9 mouse cellular contexts compared by ENCODE assay signal in genomic region chr8:106534449-106534848, GRCm38 (mm10). TPM values are rescaled to one million over a fixed set of nuclear protein-coding genes. Genes with fewer than 3 reads are reported as not detected.
DNase-seq lines count a peak whose midpoint lies in the region; ATAC-seq and TF ChIP-seq lines count a peak whose summit lies in the region.
"Had no signal": no experiment of that assay in that cellular context is flagged by ENCODE, and none has a peak within 500 bp of the region (broad histone marks: within the 10 kb centered on the region; RNA-seq: fewer than 3 reads in every experiment).

No protein-coding gene starts in this region.

- TF ChIP-seq POLR2A in cortical plate, adult 2 months (IDR thresholded peaks at IDR 0.05; ENCODE audit: extremely low read depth, insufficient read depth, low read length), result no peak

- peak; percentile 58 for TF ChIP-seq CTCF in cortical plate, adult 2 months (IDR thresholded peaks at IDR 0.05; ENCODE audit: extremely low read depth, insufficient read depth, low read length)
- peak; percentile 90 for TF ChIP-seq CTCF in lung, postnatal 0 days (IDR thresholded peaks at IDR 0.05)

- no peak overlapping the region for H3K27ac ChIP-seq in forebrain, embryonic 11.5 days (ENCODE audit: low read depth, low read length)
- H3K27ac ChIP-seq in forebrain, embryonic 13.5 days, result no peak overlapping the region
- H3K27ac ChIP-seq in cortical plate, adult 2 months (ENCODE audit: insufficient read depth, low read length), result no peak overlapping the region
- H3K27ac ChIP-seq in lung, postnatal 0 days (ENCODE audit: low read length), result no peak overlapping the region
- H3K27ac ChIP-seq: limb, embryonic 15.5 days had no signal

- 39% methylated on average over 6 of the region's 6 CpGs for whole genome bisulfite sequencing in forebrain, embryonic 11.5 days
- WGBS in forebrain, embryonic 13.5 days, result 37% methylated on average over 6 of the region's 6 CpGs
- 30% methylated on average over 6 of the region's 6 CpGs for WGBS in lung, postnatal 0 days

- peak; percentile 62 for DNase-seq in forebrain, embryonic 11.5 days (ENCODE audit: low spot score)
- peak; percentile 43 to 55 for DNase-seq in urinary bladder, adult 18-20 months (ENCODE audit: low spot score in 2 of 2)
- DNase-seq in urinary bladder, postnatal 10 days (ENCODE audit: low spot score), result no peak
- DNase-seq in kidney, postnatal 10 days, result peak; percentile 78
- peak; percentile 60 for DNase-seq in lung, postnatal 0 days (ENCODE audit: low spot score)
- peak; percentile 68 for DNase-seq in splenic B cell, adult 2 months (ENCODE audit: low read depth, low spot score)

- H3K9ac ChIP-seq in forebrain, embryonic 11.5 days (ENCODE audit: low read length), result no peak overlapping the region
- H3K9ac ChIP-seq in forebrain, embryonic 13.5 days, result no peak overlapping the region
- no peak overlapping the region for H3K9ac ChIP-seq in lung, postnatal 0 days (replicated peaks; ENCODE audit: low read depth)
- H3K9ac ChIP-seq: limb, embryonic 15.5 days had no signal

- H3K36me3 ChIP-seq in forebrain, embryonic 11.5 days (ENCODE audit: control insufficient read depth, insufficient read depth, low read length), result no peaks in the 10 kb centered on the region
- no peaks in the 10 kb centered on the region for H3K36me3 ChIP-seq in forebrain, embryonic 13.5 days (ENCODE audit: poor library complexity, severe bottlenecking)
- no peaks in the 10 kb centered on the region for H3K36me3 ChIP-seq in lung, postnatal 0 days (ENCODE audit: insufficient read depth, low read length)
- no peaks in the 10 kb centered on the region for H3K36me3 ChIP-seq in splenic B cell, adult 2 months (ENCODE audit: control insufficient read depth, insufficient read depth, low read length, poor library complexity, severe bottlenecking)

- no peak overlapping the region for H3K4me2 ChIP-seq in forebrain, embryonic 11.5 days (ENCODE audit: low read depth, low read length, severe bottlenecking)
- no peak overlapping the region for H3K4me2 ChIP-seq in forebrain, embryonic 13.5 days
- no peak overlapping the region for H3K4me2 ChIP-seq in lung, postnatal 0 days (replicated peaks; ENCODE audit: low read depth, low read length)
- H3K4me2 ChIP-seq: limb, embryonic 15.5 days had no signal

- no peak for ATAC-seq in forebrain, embryonic 11.5 days (replicated peaks; ENCODE audit: low FRiP score)
- no peak for ATAC-seq in forebrain, embryonic 13.5 days
- ATAC-seq in lung, postnatal 0 days, result no peak

- H3K27me3 ChIP-seq in forebrain, embryonic 11.5 days (ENCODE audit: control insufficient read depth, insufficient read depth, low read length), result no peaks in the 10 kb centered on the region
- no peaks in the 10 kb centered on the region for H3K27me3 ChIP-seq in forebrain, embryonic 13.5 days
- H3K27me3 ChIP-seq in lung, postnatal 0 days (replicated peaks; ENCODE audit: insufficient read depth, low read length), result no peaks in the 10 kb centered on the region
- no peaks in the 10 kb centered on the region for H3K27me3 ChIP-seq in splenic B cell, adult 2 months (ENCODE audit: control insufficient read depth, insufficient read depth, low read length, poor library complexity, severe bottlenecking)
- H3K27me3 ChIP-seq: limb, embryonic 15.5 days had no signal

- H3K4me3 ChIP-seq in forebrain, embryonic 11.5 days (ENCODE audit: low read depth, low read length), result no peak overlapping the region
- no peak overlapping the region for H3K4me3 ChIP-seq in forebrain, embryonic 13.5 days
- H3K4me3 ChIP-seq in cortical plate, adult 2 months (ENCODE audit: insufficient read depth, low read length), result no peak overlapping the region
- H3K4me3 ChIP-seq in lung, postnatal 0 days (ENCODE audit: low read depth, low read length), result no peak overlapping the region
- H3K4me3 ChIP-seq: limb, embryonic 15.5 days had no signal

- TF ChIP-seq EP300 in lung, postnatal 0 days (IDR thresholded peaks at IDR 0.05), result no peak

- no peaks in the 10 kb centered on the region for H3K4me1 ChIP-seq in forebrain, embryonic 11.5 days (replicated peaks; ENCODE audit: control insufficient read depth, insufficient read depth, low read length)
- no peaks in the 10 kb centered on the region for H3K4me1 ChIP-seq in forebrain, embryonic 13.5 days
- H3K4me1 ChIP-seq in cortical plate, adult 2 months (ENCODE audit: control insufficient read depth, insufficient read depth, low read length), result no peaks in the 10 kb centered on the region
- no peaks in the 10 kb centered on the region for H3K4me1 ChIP-seq in lung, postnatal 0 days (ENCODE audit: insufficient read depth, low read depth, low read length)

- no peaks in the 10 kb centered on the region for H3K9me3 ChIP-seq in forebrain, embryonic 11.5 days (ENCODE audit: control insufficient read depth, low read length)
- H3K9me3 ChIP-seq in forebrain, embryonic 13.5 days (replicated peaks), result no peaks in the 10 kb centered on the region
- no peaks in the 10 kb centered on the region for H3K9me3 ChIP-seq in lung, postnatal 0 days (ENCODE audit: low read length)
- H3K9me3 ChIP-seq: limb, embryonic 15.5 days had no signal

RNA-seq across cellular contexts. Expression of gene Cdh3, which starts 23.8 kb away (rescaled TPM):
- 3.8 and 4.8 TPM in 2 replicates for polyA plus RNA-seq in forebrain, embryonic 11.5 days (2014; fragmentation: Nextera tagmentation; extraction: Ambion mirVana)
- 0.53 and 0.63 TPM in 2 replicates for polyA plus RNA-seq in forebrain, embryonic 13.5 days (2015; fragmentation: Nextera tagmentation; extraction: Ambion mirVana)
- 0.11 and 0.13 TPM in 2 replicates for polyA plus RNA-seq in cortical plate, adult 2 months (2012; rRNA removed)
- 2.3 and 2.6 TPM in 2 replicates for polyA plus RNA-seq in lung, postnatal 0 days (2015; fragmentation: Nextera tagmentation; extraction: Ambion mirVana)

RNA-seq across cellular contexts. Expression of gene 6030452D12Rik, which starts 34.1 kb away (rescaled TPM):
- polyA plus RNA-seq in forebrain, embryonic 11.5 days (2014; fragmentation: Nextera tagmentation; extraction: Ambion mirVana), result not detected in 2 replicates
- polyA plus RNA-seq in forebrain, embryonic 13.5 days (2015; fragmentation: Nextera tagmentation; extraction: Ambion mirVana), result not detected in 2 replicates
- not detected in 2 replicates for polyA plus RNA-seq in cortical plate, adult 2 months (2012; rRNA removed)
- not detected in 2 replicates for polyA plus RNA-seq in lung, postnatal 0 days (2015; fragmentation: Nextera tagmentation; extraction: Ambion mirVana)
- polyA plus RNA-seq: limb, embryonic 15.5 days had no signal

RNA-seq across cellular contexts. Expression of gene Gm10073, which starts 38.8 kb away (rescaled TPM):
- polyA plus RNA-seq in forebrain, embryonic 11.5 days (2014; fragmentation: Nextera tagmentation; extraction: Ambion mirVana), result 3.8 and 5.9 TPM in 2 replicates
- polyA plus RNA-seq in forebrain, embryonic 13.5 days (2015; fragmentation: Nextera tagmentation; extraction: Ambion mirVana), result 6.9 and 9.8 TPM in 2 replicates
- polyA plus RNA-seq in cortical plate, adult 2 months (2012; rRNA removed), result 115 and 124 TPM in 2 replicates
- 8.0 and 9.0 TPM in 2 replicates for polyA plus RNA-seq in lung, postnatal 0 days (2015; fragmentation: Nextera tagmentation; extraction: Ambion mirVana)

Comparison
In these comparisons a context has a peak if more than half of its experiments do, and no peak if none do; other contexts are left out.
1. RNA of gene Gm10073, which starts 38.8 kb away (polyA plus RNA-seq): 115 to 124 TPM in cortical plate, adult 2 months; 8.0 to 9.0 TPM in lung, postnatal 0 days, 6.9 to 9.8 TPM in forebrain, embryonic 13.5 days and 3.8 to 5.9 TPM in forebrain, embryonic 11.5 days; every median in the first group is over 10 times any median in the second.